Mouse (Mus musculus) kidney, postnatal 25 days (tissue): ENCODE results near the gene Celf2.

Experiments used
- DNase-seq, 2 experiments: peaks; one replicate each; pipeline ENCODE4 v3.0.0; 2021; ENCODE audit warnings: mixed read lengths in 2 of 2

Gene Celf2

GRCm38 (mm10) chr2:6659834-6660233 is 849.5 kb downstream of the Celf2 start:
- DNase-seq = no peak

- no peak for DNase-seq
Observed at GRCm38 (mm10) chr2:6653719-6654118, 855.6 kb downstream of the Celf2 start.

GRCm38 (mm10) chr2:6651697-6652096 is 857.7 kb downstream of the Celf2 start:
- no peak for DNase-seq

GRCm38 (mm10) chr2:6648877-6649276 is 860.5 kb downstream of the Celf2 start:
- DNase-seq = no peak

GRCm38 (mm10) chr2:6647028-6647427 is 862.3 kb downstream of the Celf2 start:
- no peak for DNase-seq

DNA sequence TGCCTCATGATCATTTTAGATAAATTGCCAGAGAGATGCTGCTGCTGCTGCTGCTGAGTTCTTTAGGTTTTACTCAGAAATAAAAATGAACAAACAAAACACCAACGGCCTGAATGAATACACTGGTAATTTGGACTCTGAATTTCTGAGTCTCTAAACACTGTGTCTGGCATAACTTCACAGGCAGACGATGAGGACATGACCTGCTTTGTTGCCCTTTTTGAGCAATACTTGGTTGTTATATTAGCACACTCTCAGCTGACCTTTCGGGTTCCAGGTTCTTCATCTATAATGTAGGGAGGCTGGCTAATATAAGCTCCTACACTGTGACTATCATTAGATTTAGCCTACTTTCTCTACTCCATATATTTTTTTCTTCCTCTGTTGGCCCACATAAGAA is 863.0 kb downstream of the Celf2 start:
- no peak for DNase-seq

DNA sequence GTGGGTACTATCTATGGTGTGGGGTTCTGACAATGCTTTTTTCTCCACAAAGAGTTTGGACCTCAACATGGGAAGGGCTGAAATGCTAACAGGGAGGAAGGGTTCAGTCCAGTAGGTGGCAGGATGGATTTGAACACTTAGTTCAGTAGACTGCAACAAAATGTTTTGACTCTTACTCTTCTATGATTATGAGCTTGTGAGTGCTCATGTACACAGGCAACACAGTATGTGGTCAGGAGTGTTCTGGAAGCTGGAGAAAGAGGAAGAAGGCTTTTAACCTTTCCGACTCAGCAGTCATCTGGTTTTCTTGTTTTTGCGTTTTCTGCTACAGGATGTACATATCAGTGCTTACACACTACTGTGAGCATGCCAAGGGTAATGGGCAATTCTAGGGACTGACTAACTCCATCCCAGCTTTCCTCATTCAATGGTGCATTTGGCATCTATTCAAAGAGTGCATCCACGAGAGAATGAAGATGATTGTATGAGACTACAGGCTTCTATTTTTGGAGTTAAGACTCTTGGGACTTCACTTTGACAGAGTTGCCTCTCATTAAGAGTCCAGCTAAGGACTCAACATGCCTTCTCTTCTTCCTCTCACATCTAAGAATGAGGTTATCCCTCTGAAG is 867.0 kb downstream of the Celf2 start:
- DNase-seq = no peak

DNA sequence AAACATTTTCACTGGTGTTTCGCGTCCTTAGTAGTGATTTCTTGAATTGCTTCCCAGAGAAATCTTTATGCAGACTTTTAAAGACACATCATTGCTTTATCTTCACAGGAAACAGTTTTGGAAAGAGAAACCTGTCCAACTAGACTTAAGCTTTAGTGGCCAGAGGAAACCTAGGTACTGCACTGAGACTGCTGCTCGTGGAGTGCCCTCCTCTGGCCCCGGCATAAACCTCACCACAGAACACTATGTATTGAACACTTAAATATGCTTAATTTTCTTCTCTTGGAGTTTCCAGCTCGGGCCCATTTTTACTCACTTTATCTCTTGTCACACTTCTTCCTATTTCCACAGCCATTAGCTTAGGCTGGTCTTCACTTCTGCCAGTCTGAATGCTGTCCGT is 870.0 kb downstream of the Celf2 start:
- DNase-seq = no peak

DNA sequence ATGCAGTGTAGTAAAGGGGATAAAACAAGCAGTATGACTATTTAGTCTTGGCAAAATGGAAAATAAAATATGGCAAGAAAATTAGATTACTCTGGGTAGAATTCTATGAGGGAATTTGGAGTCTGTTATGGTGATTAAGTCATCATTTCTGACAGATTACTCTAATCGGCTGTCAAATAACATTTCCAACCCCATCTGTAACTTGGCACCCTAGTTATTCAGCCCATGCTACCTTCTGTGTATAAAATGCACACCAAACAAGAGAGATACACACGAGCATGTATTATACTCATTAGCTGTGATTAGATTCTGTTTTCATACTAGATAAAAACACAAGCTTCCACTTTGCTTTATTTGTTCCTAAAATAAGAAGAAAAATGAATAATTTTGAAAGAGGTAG is 872.2 kb downstream of the Celf2 start:
- no peak for DNase-seq

GRCm38 (mm10) chr2:6634899-6635298 is 874.5 kb downstream of the Celf2 start:
- DNase-seq = no peak

DNA sequence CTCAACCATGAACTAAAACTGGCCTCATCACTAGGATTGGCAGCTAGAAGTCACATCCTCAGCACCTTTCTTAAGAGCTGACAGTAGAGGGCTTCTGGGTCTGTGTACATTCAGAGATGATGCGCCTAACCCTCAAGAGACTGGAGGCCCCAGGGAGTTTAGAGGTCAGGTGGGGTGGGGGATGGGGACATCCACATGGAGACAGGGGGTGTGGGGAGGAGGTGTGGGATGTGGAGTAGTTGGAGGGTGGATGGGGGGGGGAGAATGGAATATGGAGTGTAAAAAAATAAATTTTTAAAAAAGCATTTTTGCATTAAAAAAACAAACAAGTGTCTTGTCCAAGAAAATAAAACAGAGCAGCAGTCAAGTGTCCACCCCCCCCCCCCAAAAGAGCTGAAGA is 876.2 kb downstream of the Celf2 start:
- no peak for DNase-seq

DNA sequence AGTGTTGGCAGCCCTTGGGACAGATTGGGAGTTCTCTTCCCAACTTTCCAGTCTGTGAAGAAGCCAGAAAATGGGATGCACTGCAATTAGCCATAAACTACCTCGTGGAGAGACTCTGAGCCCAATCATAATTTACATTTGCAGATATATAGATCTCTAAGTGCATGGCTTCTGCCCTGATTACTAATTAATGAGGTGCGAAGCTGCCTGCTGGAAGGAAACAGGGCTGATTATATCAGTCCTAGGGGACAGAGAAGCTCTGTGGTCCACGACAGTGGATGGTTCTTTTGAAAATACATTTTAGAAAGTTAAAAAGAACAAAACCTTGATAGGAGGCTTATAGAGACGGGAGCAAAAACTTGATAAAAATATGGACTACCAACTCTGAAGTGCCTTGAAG is 885.6 kb downstream of the Celf2 start:
- DNase-seq = no peak

DNA sequence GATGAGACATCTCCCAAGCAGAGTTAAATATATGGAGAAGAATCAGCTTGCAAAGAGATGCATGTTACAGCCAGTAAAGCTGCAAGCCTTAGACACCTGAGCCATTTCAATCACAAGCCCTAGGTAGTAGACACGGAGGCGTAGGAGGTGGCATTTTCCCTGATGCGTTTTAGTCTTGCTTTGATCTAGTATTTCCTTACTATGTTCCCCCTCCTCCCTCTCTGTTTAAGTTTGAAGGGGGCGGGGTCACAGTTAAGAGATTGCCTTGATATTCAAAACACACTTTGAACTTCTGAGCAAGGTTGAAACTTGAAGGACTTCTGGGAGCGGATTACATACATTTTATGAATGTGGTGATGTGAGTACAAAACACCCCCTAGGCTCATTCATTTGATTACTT is 887.3 kb downstream of the Celf2 start:
- no peak for DNase-seq

- DNase-seq = no peak
Observed at GRCm38 (mm10) chr2:6618856-6619255, 890.5 kb downstream of the Celf2 start.

DNA sequence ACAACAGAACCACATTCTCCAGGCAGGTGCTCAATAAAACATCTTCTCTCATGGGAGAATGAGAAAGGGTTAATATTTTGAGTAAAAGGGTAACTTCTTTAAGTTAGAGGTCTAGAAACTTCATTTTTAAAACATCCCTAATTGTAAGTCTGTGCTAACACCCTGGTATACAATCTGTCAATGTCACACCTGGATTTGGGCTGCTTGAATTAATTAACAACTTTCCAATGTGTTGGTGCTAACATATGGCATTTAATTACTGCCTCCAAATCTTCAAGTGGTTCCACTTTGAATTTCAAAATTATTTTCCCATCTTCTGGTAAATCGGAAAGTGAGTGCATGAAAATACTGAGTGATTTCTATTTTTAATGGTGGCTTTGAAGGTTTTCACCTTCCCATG is 890.9 kb downstream of the Celf2 start:
- no peak for DNase-seq

DNA sequence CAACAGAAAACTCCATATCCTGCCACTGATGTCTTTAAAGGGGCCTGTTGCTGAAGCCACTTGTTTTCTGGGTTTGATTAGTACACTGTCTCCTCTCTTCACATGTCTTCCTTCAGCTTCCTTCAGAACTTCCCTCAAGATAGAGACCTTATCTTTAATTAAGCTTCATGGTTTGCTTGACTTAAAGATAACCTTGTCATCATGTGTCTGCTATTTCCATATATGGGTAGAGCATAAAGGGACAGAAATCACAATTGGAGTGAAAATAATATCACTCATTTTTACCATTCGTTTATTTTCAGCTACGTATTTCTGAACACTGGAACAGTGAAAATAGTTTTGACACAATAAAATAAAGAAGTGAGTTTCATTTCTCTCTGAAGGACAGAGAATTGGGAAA is 905.0 kb downstream of the Celf2 start:
- no peak for DNase-seq

DNA sequence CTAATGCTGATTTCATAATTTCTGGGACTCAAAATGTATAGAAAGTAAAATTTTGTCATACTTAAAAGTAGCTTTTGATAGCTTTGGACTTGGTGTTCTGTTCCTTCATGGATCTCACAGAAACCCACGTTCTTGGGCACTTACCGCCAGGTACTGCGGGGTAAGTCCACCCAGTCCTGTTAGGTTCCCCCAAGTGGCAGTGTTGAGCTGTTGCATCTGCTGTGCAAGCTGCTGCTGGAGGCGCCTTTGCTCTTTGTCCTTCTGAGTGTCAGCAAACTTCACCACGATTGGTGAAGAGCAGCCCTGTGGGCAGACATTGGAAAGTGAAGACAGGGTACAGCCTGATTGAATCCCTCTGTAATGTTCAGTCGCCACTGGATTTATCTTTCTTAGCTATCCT is 905.5 kb downstream of the Celf2 start:
- DNase-seq = no peak

GRCm38 (mm10) chr2:6602163-6602562 is 907.2 kb downstream of the Celf2 start:
- DNase-seq = no peak

- DNase-seq = no peak
Observed at GRCm38 (mm10) chr2:6598879-6599167, 910.5 kb downstream of the Celf2 start.

- no peak for DNase-seq
Observed at GRCm38 (mm10) chr2:6598124-6598878, 911.1 kb downstream of the Celf2 start.

DNA sequence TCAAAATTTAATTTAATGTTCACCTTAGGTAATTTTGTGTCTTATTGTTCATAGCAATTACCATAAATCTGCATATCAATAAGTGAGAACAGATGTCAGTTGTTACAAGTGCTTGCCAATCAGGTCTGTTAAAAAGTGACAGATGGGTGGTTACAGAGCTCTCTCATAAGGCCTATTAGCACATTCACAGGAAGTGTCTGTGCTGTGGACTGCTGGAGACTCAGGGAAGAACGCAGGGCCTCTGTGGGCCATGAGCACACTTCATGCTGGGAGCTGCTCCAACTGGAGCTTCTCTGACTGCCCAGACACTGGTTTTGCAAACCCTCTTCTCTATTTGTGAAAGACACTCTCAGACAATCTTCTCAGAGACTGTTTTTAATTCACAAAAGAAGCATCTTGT is 914.6 kb downstream of the Celf2 start:
- DNase-seq = no peak

DNA sequence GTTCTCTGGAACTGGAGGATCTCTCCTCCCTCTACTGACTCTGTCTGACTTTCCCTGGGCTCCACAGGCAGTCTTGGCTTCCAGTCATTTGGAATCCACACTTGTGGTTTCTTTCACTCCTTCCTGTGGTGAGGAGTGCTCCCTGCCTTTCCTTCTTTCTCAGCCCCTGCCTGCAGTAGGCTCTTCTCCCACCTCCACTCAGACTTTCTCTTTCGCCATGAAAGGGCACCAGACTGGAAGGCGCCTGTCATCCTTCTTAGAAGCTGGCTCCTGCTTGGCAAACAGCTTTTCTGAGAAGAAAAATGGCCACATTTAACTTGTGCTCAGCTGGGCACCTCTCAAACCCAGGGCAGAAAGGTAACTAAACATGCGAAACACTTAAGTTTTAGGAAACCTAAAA is 915.2 kb downstream of the Celf2 start:
- no peak for DNase-seq

DNA sequence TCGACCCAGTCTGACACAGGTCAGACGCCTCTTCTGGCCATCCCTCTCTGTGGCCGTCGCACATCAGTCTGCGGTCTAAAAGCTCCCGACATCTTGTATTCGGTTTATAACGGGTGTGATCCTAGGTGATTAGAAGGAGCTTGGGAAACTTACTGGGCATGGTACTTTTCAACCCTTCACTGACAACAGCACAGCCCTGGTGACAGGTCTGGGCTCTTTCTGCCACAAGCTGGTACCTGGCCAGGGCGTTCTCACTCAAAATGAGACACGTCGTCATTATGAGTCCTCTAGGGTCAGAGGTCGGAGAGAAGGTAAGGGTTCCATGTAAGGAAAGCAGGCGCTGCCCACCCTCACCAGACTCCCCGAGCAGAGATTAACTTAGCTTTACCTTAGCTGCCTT is 915.6 kb downstream of the Celf2 start:
- DNase-seq = no peak

- DNase-seq = no peak
Observed at GRCm38 (mm10) chr2:6586122-6586681, 923.2 kb downstream of the Celf2 start.
